Mouse (Mus musculus): ENCODE results near the gene Il1r2. TPM values are rescaled to one million over a fixed set of nuclear protein-coding genes. Genes with fewer than 3 reads are reported as not detected.

The Il1r2 gene
- total RNA-seq (2021) = not detected

GRCm38 (mm10) chr1:40073779-40074178 is at the start of gene Il1r2:
Gene Il1r2, plus strand, starts transcription at chr1:40074079.
- DNase-seq = no peak

- DNase-seq = no peak
These were observed 49.1 kb upstream of the Il1r2 start for GRCm38 (mm10) chr1:40024554-40025320.

DNA sequence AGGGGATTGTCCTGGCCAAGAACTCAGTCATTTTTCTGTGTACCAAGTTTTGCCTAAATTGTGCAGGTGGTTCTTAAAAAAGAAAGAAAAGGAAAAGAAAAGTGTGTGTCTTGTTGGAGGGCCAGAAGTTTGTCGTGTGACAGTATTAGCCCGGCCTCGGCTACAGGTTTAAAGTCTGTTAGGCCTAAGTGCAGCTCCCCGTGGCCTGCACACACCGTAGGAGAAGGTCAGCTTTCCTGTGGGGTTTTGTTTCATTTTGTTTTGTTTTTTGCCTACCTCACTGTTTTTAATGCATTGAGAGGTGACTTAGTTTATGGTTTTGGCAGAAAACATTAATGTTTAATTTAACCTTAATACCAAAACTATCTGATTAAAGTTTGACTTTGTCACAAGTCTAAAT is 48.5 kb upstream of the Il1r2 start:
- DNase-seq = no peak

GRCm38 (mm10) chr1:40027116-40027620 is 46.7 kb upstream of the Il1r2 start:
- DNase-seq = no peak

DNA sequence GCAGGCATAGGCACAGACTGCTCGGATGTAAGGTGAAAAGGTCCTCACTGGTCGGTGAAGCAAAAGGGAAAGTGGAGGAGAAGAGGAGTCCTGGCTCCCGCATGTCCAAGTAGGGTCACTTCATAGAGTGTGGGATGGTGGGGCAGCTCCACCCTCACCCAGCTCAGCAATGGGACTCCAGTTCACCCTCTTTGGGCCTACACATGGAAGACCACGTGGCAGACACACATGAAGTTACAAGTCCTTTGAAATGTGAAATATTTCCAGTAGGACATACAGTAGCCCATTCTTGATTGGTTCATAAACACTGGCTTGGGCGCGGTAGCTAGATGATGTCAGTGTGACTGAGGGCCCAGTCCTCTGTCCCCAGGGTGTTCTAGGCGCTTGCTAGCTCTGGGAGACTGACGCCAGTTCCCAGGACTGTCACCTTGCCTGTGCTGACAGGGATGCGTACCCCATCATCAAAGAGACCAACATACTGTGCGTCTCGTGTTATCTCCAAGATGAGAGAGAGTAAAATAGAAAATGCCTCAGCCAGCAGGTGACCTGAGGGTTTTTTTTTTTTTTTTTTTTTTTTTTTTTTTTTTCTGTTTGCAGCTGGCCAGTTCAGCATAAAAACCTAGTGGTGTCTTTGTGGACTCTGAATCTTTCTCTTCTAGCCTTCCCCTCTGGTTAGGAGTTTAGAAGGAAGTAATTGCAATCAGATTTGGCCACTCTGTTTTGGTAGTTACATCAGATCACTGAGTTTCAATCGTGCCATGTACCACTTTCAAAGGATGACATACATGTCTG is 45.5 kb upstream of the Il1r2 start:
- no peak for DNase-seq

DNA sequence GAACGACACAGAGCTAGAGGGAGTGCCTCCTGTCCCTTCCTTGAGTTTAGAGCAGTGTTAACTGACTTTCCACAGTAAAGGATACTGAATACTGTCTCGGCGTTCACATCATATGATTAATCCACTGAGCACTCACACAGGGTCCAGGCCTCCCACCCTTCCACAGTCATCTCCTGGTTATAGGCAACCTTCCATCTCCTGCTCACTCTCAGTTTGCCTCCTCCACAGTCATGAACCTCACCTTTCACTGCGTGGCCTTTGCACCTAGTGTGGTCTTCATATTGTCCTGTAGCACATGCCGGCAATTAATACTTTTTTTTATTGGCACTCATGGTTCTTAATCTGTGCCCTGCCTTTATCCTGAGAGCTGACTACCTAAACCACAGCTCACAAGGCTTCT is 44.3 kb upstream of the Il1r2 start:
- no peak for DNase-seq

DNA sequence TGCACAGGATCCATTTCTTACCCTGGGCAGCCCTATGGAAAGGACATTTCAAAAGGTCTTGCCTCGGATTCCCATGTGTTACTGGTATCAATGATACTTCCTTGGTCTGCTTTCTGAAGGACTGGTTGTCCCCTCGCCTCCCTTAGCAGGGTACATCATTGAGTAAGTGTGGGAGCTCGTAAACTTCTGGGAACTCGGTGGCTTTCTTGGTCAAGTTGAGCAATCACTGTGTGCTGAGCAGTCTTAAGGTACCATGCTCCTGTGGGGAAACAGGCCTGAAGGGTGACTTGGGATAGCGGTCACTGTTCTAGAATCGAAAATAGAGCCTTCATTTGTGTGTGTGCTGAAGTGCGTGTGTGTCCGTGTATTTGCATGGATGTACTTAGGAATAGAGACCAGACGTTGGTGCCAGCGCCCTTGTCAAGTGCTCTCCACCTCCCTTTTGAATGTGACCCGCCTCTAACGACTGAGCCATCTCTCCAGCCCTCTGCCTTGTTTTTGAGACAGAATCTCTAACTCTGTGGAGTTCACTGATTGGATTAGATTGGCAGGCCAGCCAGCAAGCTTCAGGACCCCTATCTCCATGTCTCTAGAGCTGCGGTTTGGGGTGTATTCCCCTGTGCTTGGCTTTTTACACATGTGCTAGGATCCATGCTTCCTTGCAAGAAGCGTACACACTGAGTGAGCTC is 43.4 kb upstream of the Il1r2 start:
- no peak for DNase-seq

DNA sequence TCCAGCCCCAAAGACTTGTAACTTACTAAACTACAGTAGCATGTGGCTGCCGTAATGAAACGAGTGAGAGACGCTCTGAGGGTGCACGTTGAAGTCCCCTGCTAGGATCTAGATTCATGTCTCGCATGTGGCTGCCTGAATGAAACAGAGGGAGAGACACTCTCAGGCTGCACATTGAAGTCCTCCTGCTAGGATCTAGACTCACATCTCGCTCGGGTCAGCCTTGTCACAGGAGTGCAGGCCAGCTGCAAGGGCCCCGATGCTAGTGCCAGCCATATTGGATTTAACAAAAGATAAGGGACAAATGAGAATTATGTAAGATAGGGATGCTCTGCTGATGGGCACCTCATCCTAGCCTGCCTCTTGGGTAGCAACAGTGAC is 42.9 kb upstream of the Il1r2 start:
- DNase-seq = no peak

DNA sequence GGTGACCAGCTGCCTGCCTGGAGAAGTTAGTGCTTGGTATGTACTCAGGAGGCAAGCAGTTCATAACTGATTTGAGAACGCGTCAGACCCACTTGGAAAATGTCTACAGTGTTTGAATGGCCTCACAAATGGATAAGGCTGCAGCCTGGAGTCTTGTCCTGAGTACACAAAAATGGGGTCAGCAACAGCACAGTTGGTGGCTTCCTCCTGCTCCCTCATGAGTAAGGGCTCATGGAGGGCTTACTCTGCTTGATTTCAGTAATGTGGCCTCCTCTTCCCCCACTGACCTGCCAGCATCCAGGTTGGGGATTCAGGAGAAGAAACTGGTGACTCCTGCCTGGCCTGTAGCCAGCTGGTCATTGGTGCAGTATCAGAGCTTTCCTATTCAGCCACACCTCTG is 42.3 kb upstream of the Il1r2 start:
- DNase-seq = no peak

DNA sequence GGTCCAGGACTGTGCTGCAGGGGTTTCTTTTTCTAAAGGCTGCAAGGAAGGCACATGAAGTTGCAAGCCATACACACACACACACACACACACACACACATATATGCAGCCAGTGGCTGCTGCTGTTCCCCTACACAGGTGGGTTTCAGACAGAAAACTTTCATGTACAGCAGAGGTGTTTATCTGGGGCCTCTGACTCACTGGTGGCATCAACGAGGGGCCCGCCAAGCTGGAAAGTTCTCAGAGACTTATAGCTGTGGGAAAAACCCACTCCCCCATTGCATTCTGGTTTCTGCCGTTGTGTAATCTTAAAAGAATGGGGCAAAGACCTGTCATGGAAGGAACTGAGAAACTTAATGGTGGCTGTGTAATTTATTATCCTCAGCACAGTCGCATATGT is 40.6 kb upstream of the Il1r2 start:
- no peak for DNase-seq

GRCm38 (mm10) chr1:40033743-40034420 is 40.0 kb upstream of the Il1r2 start:
- no peak for DNase-seq

DNA sequence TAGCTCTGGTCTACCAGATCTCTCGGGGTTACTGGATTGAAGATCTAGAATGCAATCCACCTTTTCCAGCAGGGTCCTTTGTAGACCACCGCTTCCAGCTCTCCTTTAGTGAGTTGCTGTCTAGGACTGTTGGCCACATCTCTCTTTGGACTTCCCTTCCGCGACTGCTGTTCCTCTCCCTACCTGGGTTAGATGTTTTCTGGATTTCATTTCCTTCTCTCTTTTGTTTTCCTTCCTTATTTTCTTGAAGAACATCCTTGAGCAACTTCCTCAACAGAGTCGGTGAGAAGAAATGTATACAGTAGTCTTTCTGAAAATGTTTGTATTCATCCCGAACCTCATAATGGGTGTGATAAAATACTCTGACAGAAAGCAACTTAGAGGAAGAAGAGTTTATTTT is 36.0 kb upstream of the Il1r2 start:
- DNase-seq = no peak

DNA sequence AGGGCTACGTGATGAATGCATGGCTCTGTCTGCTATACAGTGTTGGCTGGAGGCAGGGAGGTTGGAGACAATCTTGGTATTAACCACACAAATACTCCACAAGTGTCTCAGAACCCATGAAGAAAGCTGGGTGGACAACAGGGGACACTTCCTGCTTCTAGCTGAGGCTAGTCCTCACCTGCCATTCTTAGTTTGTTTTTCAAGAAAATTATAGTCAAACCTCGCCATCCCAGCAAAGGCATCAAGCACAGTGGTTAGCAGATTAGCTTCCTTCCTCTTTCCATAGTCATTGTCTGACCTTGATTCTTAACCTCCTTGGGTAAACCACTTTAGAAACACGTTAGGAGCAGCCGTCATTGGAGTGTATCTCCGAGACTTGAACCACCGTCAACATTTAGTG is 28.2 kb upstream of the Il1r2 start:
- DNase-seq = no peak

DNA sequence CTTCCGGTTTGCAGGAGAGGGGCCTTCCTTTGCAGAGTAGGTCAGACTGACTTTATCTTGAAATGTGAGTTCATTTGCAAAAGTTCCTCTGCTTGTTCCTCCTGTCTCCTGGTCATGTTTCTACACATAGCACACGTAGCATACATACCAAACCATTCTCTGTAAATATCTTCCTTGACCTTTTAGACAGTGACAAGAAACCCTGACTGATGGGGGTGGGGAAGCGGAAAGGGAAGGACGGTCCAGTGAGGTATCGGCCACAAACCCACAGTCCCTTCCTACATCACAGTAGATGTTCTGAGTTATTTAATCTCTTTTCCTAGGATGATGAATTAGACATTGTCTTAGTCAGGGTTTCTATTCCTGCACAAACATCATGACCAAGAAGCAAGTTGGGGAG is 27.3 kb upstream of the Il1r2 start:
- no peak for DNase-seq

- DNase-seq = no peak
These were observed 22.7 kb upstream of the Il1r2 start for GRCm38 (mm10) chr1:40051157-40051556.

DNA sequence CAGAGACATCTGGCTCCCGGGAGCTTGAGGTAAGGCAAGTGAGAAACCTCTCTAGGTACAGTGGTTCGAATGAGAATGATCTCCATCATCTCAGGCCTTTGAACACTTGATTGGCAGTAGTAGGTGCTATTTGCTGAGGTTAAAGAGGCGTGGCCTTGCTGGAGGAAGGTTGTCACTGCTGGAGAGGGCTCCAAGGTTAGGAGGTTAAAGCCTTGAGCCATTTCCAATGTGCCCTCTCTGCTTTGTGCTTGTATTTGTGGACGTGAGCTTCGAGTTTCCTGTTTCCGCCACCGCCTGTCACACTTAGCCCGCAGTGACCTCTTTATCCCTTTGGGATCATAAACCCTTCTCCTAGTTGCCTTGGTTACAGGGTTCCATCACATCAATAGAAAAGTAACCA is 21.7 kb upstream of the Il1r2 start:
- DNase-seq = no peak

GRCm38 (mm10) chr1:40053071-40053470 is 20.8 kb upstream of the Il1r2 start:
- DNase-seq = no peak

DNA sequence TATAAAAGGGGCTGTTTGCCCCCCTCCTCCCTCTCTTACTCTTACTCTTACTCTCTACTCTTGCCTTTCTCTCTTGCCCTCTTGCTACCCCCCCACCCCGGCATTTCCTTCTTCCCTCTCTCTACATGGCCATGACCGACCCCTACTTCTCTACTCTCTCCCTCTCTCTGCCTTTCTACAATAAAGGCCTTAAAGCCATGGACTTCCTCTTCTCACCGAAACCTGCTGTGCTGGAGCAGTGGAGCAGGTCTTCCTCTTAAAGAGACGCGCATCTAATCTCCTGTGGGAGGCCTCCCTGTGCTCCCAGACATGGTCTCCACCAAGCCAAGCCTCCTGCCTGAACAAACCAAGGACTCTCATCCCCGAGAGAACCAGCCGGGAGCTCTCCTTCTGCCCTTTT is 18.8 kb upstream of the Il1r2 start:
- DNase-seq = no peak

DNA sequence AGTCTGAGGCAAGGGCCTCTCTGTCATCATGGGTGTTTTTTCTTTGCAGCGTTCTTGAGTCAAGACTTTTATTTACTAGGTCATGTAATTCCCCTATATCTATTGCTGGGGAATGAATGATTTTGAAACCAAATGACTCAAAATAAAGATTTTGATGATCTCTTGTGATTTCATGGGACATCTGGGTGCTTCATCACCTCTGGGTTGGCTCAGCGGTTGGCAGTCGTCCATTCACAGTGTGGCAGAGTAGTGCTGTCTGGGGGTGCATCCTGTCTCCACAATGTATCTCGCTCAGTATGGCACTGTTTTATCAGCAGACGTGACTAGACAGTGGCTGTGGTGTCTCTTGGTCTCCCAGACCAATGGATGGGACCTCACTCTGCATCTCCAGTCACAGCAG is 17.9 kb upstream of the Il1r2 start:
- DNase-seq = no peak

DNA sequence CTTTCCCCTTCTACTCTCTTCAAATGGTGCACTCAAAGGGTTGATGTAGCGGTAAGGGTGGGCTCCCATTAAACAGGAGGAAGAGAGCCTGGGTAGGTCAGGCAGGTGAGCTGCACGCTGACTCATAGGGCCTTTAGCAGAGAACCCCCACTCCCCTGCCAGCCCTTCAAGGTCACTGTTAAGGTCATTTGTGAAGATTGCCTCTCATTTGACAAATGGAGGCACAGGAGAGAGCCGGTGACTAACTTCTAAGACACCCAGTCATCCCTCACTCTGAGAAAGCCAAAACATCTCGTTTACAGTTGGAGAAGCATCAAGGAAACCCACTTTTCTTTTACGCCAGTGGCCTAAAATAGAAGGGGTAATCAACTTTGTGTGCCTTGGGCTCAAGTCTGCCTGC is 16.5 kb upstream of the Il1r2 start:
- DNase-seq = no peak

GRCm38 (mm10) chr1:40058013-40058412 is 15.9 kb upstream of the Il1r2 start:
- DNase-seq = no peak

DNA sequence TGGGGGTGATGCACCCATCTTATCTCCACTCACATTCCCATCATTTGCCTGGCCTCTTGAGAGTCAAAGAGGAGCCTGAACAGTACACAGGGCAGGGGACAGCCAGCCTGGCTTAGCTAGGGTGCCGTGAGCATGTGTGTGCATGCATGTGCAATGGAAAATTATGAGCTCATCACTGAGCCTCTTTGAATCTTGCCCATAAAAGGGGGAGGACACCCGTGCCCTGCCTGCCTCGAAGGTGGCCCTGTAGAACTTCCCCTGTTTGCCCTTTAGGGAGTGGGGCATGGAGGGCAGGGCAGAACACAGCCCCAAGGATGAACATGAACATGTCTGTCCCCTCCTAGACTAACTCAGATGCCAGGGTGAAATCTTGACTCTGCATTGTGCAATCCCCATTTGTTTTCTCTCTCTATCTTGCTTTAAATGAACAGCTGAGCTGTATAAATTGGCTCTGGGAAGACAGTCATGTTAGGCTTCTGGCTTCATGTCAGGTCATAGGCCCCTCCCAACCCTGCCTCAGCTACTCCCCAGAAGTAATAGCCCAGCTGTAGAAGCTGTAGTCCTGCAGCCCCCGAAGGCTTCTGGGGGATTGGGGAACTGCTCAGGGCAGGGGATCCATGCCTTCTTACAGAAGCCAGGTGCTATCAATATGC is 14.6 kb upstream of the Il1r2 start:
- no peak for DNase-seq

All from layer of hippocampus, postnatal 36 days (tissue).